ENCODE assay signal across 14 mouse cellular contexts in the genomic region with DNA sequence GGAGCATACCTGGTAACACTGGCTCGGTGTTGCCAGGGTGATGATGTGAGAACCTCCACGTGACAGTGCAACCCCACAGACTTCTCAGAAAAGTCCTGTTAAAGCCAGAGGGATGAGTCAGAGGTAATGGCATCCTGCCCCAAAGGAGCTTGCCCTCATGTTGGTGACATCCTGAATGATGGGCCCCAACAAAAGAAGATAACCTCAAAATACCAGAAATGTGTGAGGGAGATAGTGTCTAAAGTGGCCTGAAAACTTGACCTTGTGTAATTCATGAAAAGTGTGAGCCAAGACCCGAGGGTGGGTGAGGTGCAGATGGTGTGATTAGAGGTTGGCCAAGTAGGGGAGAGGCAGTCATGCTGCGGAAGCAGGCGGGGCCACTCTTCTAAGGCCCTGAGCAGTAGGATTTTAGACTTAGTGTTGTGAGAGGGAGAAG. TPM values are rescaled to one million over a fixed set of nuclear protein-coding genes. Genes with fewer than 3 reads are reported as not detected.
A peak's percentile ranks its signal among the peaks of the same experiment; 100 is the strongest.
DNase-seq lines count a peak whose midpoint lies in the region; ATAC-seq and TF ChIP-seq lines count a peak whose summit lies in the region.
"Had no signal": no experiment of that assay in that cellular context is flagged by ENCODE, and none has a peak within 500 bp of the region (broad histone marks: within the 10 kb centered on the region; RNA-seq: fewer than 3 reads in every experiment).

No protein-coding gene starts in this region.

- 42% methylated on average over 5 of the region's 5 CpGs for WGBS in liver, postnatal 0 days (ENCODE audit: insufficient replicate concordance)
- WGBS in hindbrain, embryonic 14.5 days, result 75% methylated on average over 5 of the region's 5 CpGs
- 71% methylated on average over 5 of the region's 5 CpGs for WGBS in kidney, embryonic 16.5 days

- peaks cover 11% of the 10 kb centered on the region for H3K4me1 ChIP-seq in liver, postnatal 0 days (ENCODE audit: insufficient read depth)
- H3K4me1 ChIP-seq in hindbrain, embryonic 14.5 days (replicated peaks; ENCODE audit: control insufficient read depth, insufficient read depth, low read length), result no peaks in the 10 kb centered on the region
- H3K4me1 ChIP-seq in kidney, embryonic 16.5 days (ENCODE audit: insufficient read depth, low read length), result peaks cover 6% of the 10 kb centered on the region
- H3K4me1 ChIP-seq: forebrain, embryonic 12.5 days had no signal

- no peak for TF ChIP-seq CTCF in liver, postnatal 0 days (IDR thresholded peaks at IDR 0.05; ENCODE audit: low read depth)

- peak; percentile 20 for DNase-seq in liver
- no peak for DNase-seq in liver, postnatal 0 days
- DNase-seq in adrenal gland, postnatal 14 days, result peak; percentile 72
- DNase-seq in natural killer cell, adult 2 months (ENCODE audit: low spot score in 2 of 2), result peak; percentile 58 to 76
- no peak for DNase-seq in hindbrain, embryonic 14.5 days (ENCODE audit: low spot score)
- DNase-seq in kidney, adult 8-10 months, result no peak
- DNase-seq: cerebellum, adult 9-11 months; kidney, postnatal 25 days; retina, postnatal 1 day had no signal

- no peak overlapping the region for H3K9ac ChIP-seq in liver, postnatal 0 days (replicated peaks)
- H3K9ac ChIP-seq in hindbrain, embryonic 14.5 days, result no peak overlapping the region
- H3K9ac ChIP-seq in kidney, embryonic 16.5 days (replicated peaks; ENCODE audit: low read length), result no peak overlapping the region
- H3K9ac ChIP-seq: forebrain, embryonic 12.5 days; liver, embryonic 15.5 days had no signal

- no peaks in the 10 kb centered on the region for H3K9me3 ChIP-seq in liver, postnatal 0 days (ENCODE audit: low read length)
- no peaks in the 10 kb centered on the region for H3K9me3 ChIP-seq in hindbrain, embryonic 14.5 days (ENCODE audit: control insufficient read depth, low read length)
- no peaks in the 10 kb centered on the region for H3K9me3 ChIP-seq in kidney, embryonic 16.5 days (ENCODE audit: low read length)
- H3K9me3 ChIP-seq: forebrain, embryonic 12.5 days; liver, embryonic 15.5 days had no signal

- H3K27me3 ChIP-seq in liver, postnatal 0 days (ENCODE audit: insufficient read depth, low read length), result no peaks in the 10 kb centered on the region
- H3K27me3 ChIP-seq in hindbrain, embryonic 14.5 days (ENCODE audit: control insufficient read depth, insufficient read depth, low read length), result no peaks in the 10 kb centered on the region
- no peaks in the 10 kb centered on the region for H3K27me3 ChIP-seq in kidney, embryonic 16.5 days (ENCODE audit: insufficient read depth, low read length)
- H3K27me3 ChIP-seq: forebrain, embryonic 12.5 days had no signal

- ATAC-seq in liver, postnatal 0 days, result no peak
- ATAC-seq in hematopoietic stem cell, adult 5-6 weeks (replicated peaks in 1 of 2; ENCODE audit: insufficient read depth in 1 of 2, low FRiP score in 2 of 2, low TSS enrichment in 1 of 2, low read depth in 1 of 2, poor library complexity in 2 of 2, severe bottlenecking in 2 of 2), result peak; percentile 17 to 47; a peak in 2 of 4 replicates
- ATAC-seq in hindbrain, embryonic 14.5 days (ENCODE audit: low FRiP score), result no peak
- ATAC-seq in kidney, embryonic 16.5 days (ENCODE audit: low FRiP score, low TSS enrichment), result no peak

- no peak for TF ChIP-seq EP300 in liver, postnatal 0 days (IDR thresholded peaks at IDR 0.05; ENCODE audit: low read depth)

- no peak overlapping the region for H3K4me3 ChIP-seq in liver, postnatal 0 days (ENCODE audit: low read depth, low read length)
- no peak overlapping the region for H3K4me3 ChIP-seq in hindbrain, embryonic 14.5 days (replicated peaks; ENCODE audit: low read length)
- no peak overlapping the region for H3K4me3 ChIP-seq in kidney, embryonic 16.5 days (ENCODE audit: low read length)
- H3K4me3 ChIP-seq: forebrain, embryonic 12.5 days; liver, embryonic 15.5 days had no signal

- H3K27ac ChIP-seq in liver, postnatal 0 days (ENCODE audit: low read depth), result no peak overlapping the region
- no peak overlapping the region for H3K27ac ChIP-seq in hindbrain, embryonic 14.5 days
- no peak overlapping the region for H3K27ac ChIP-seq in kidney, embryonic 16.5 days (ENCODE audit: low read length)
- H3K27ac ChIP-seq: forebrain, embryonic 12.5 days; liver, embryonic 15.5 days had no signal

- H3K36me3 ChIP-seq in liver, postnatal 0 days (replicated peaks; ENCODE audit: insufficient read depth, low read length), result no peaks in the 10 kb centered on the region
- peaks cover 25% of the 10 kb centered on the region for H3K36me3 ChIP-seq in hindbrain, embryonic 14.5 days (replicated peaks; ENCODE audit: control insufficient read depth, insufficient read depth)
- no peaks in the 10 kb centered on the region for H3K36me3 ChIP-seq in kidney, embryonic 16.5 days (ENCODE audit: insufficient read depth, low read length)
- H3K36me3 ChIP-seq: liver, embryonic 15.5 days had no signal

- no peak overlapping the region for H3K4me2 ChIP-seq in liver, postnatal 0 days (ENCODE audit: low read depth, low read length)
- H3K4me2 ChIP-seq in hindbrain, embryonic 14.5 days (replicated peaks), result no peak overlapping the region
- H3K4me2 ChIP-seq in kidney, embryonic 16.5 days (replicated peaks; ENCODE audit: low read depth, low read length), result no peak overlapping the region
- H3K4me2 ChIP-seq: forebrain, embryonic 12.5 days; liver, embryonic 15.5 days had no signal

RNA-seq across cellular contexts. Expression of a gene that starts 6.8 kb away (rescaled TPM):
- polyA plus RNA-seq in liver, postnatal 0 days (2015; fragmentation: Nextera tagmentation; extraction: Ambion mirVana), result not detected in 2 replicates
- not detected in 2 replicates for total RNA-seq in adrenal gland, postnatal 14 days (2021)
- not detected in 2 replicates for total RNA-seq in hematopoietic stem cell, adult 5-6 weeks (2017)
- polyA plus RNA-seq in hindbrain, embryonic 14.5 days (2014; fragmentation: Nextera tagmentation; extraction: Ambion mirVana), result not detected in 2 replicates
- not detected in 2 replicates for polyA plus RNA-seq in kidney, embryonic 16.5 days (2015; fragmentation: Nextera tagmentation; extraction: Ambion mirVana)
- polyA plus RNA-seq: forebrain, embryonic 12.5 days; liver, embryonic 15.5 days; thymus, postnatal 0 days had no signal

RNA-seq across cellular contexts. Expression of a gene that starts 16.2 kb away (rescaled TPM):
- polyA plus RNA-seq in liver, postnatal 0 days (2015; fragmentation: Nextera tagmentation; extraction: Ambion mirVana), result not detected in 2 replicates
- not detected in 2 replicates for total RNA-seq in adrenal gland, postnatal 14 days (2021)
- total RNA-seq in hematopoietic stem cell, adult 5-6 weeks (2017), result not detected in 2 replicates
- not detected in 2 replicates for polyA plus RNA-seq in hindbrain, embryonic 14.5 days (2014; fragmentation: Nextera tagmentation; extraction: Ambion mirVana)
- not detected in 2 replicates for polyA plus RNA-seq in kidney, embryonic 16.5 days (2015; fragmentation: Nextera tagmentation; extraction: Ambion mirVana)
- polyA plus RNA-seq: liver, embryonic 15.5 days; thymus, postnatal 0 days had no signal

RNA-seq across cellular contexts. Expression of a gene that starts 24.9 kb away (rescaled TPM):
- 1.7 and 1.8 TPM in 2 replicates for polyA plus RNA-seq in liver, postnatal 0 days (2015; fragmentation: Nextera tagmentation; extraction: Ambion mirVana)
- 0.30 TPM in 1 of 2 replicates, not detected in the other for total RNA-seq in adrenal gland, postnatal 14 days (2021)
- 0.44 and 0.50 TPM in 2 replicates for total RNA-seq in hematopoietic stem cell, adult 5-6 weeks (2017)
- 1.9 and 2.2 TPM in 2 replicates for polyA plus RNA-seq in hindbrain, embryonic 14.5 days (2014; fragmentation: Nextera tagmentation; extraction: Ambion mirVana)
- 1.6 and 3.2 TPM in 2 replicates for polyA plus RNA-seq in kidney, embryonic 16.5 days (2015; fragmentation: Nextera tagmentation; extraction: Ambion mirVana)

RNA-seq across cellular contexts. Expression of a gene that starts 25.1 kb away (rescaled TPM):
- 0.29 and 0.33 TPM in 2 replicates for polyA plus RNA-seq in liver, postnatal 0 days (2015; fragmentation: Nextera tagmentation; extraction: Ambion mirVana)
- 7.2 and 9.9 TPM in 2 replicates for total RNA-seq in adrenal gland, postnatal 14 days (2021)
- total RNA-seq in hematopoietic stem cell, adult 5-6 weeks (2017), result 1.3 and 1.8 TPM in 2 replicates
- polyA plus RNA-seq in hindbrain, embryonic 14.5 days (2014; fragmentation: Nextera tagmentation; extraction: Ambion mirVana), result 8.7 and 10.5 TPM in 2 replicates
- polyA plus RNA-seq in kidney, embryonic 16.5 days (2015; fragmentation: Nextera tagmentation; extraction: Ambion mirVana), result 2.8 and 4.7 TPM in 2 replicates

RNA-seq across cellular contexts. Expression of a gene that starts 33.2 kb away (rescaled TPM):
- polyA plus RNA-seq in liver, postnatal 0 days (2015; fragmentation: Nextera tagmentation; extraction: Ambion mirVana), result 0.40 and 0.50 TPM in 2 replicates
- total RNA-seq in adrenal gland, postnatal 14 days (2021), result 4.4 and 6.2 TPM in 2 replicates
- not detected in 2 replicates for total RNA-seq in hematopoietic stem cell, adult 5-6 weeks (2017)
- 0.18 and 0.58 TPM in 2 replicates for polyA plus RNA-seq in hindbrain, embryonic 14.5 days (2014; fragmentation: Nextera tagmentation; extraction: Ambion mirVana)
- 1.1 and 1.3 TPM in 2 replicates for polyA plus RNA-seq in kidney, embryonic 16.5 days (2015; fragmentation: Nextera tagmentation; extraction: Ambion mirVana)
- polyA plus RNA-seq: forebrain, embryonic 12.5 days had no signal

Comparison
In these comparisons a context has a peak if more than half of its experiments do, and no peak if none do; other contexts are left out.
1. DNase-seq: peak in liver (single experiment), adrenal gland, postnatal 14 days (single experiment) and natural killer cell, adult 2 months (2 of 2); none in liver, postnatal 0 days (single experiment), hindbrain, embryonic 14.5 days (single experiment) and kidney, adult 8-10 months (0 of 2).
2. ATAC-seq: peak in hematopoietic stem cell, adult 5-6 weeks (2 of 2); none in liver, postnatal 0 days (single experiment), hindbrain, embryonic 14.5 days (single experiment) and kidney, embryonic 16.5 days (single experiment).